Mouse (Mus musculus) large intestine, adult 2 months (tissue): ENCODE data around the gene Dock11. TPM values are rescaled to one million over a fixed set of nuclear protein-coding genes. Genes with fewer than 3 reads are reported as not detected.

ENCODE experiments used
- DNase-seq: peaks from one replicate; pipeline ENCODE4 v3.0.0-alpha.2; 2012; ENCODE audit warnings: low read depth, low spot score
- WGBS: fragments of 180-500 bp; shearing (Covaris S2); methylation state at CpG from one replicate; pipeline ENCODE4 v1.1.7; 2018; 5-methylcytosine and 5-hydroxymethylcytosine counted together
- polyA plus RNA-seq: library from polyadenylated mRNA; depleted of rRNA; stranded (reverse); fragments of >200 nt; gene quantifications from 2 replicates; pipeline ENCODE4 v1.2.3, GENCODE M21; 2012

The Dock11 gene
- polyA plus RNA-seq, 1 experiment, result 1.8 TPM

DNA sequence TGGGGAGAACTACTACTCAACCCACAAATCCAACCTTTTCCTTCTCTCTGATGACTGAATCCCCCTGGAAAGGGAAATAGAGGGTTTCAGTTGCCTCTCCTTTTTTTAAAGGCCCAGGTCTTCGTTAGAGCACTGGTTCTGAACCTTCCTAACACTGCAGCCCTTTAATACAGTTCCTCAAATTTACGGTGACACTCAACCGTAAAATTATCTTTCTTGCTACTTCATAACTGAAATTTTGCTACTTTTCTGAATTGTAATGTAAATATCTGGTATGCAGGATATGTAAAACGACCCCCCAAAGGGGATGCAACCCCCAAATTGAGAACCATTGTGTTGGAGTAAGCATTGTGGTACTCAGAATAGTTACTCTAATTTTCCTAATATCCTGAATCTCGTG, 49.5 kb downstream of the Dock11 start:
- no peak for DNase-seq
- 74% methylated on average over 5 of the region's 5 CpGs for WGBS

DNA sequence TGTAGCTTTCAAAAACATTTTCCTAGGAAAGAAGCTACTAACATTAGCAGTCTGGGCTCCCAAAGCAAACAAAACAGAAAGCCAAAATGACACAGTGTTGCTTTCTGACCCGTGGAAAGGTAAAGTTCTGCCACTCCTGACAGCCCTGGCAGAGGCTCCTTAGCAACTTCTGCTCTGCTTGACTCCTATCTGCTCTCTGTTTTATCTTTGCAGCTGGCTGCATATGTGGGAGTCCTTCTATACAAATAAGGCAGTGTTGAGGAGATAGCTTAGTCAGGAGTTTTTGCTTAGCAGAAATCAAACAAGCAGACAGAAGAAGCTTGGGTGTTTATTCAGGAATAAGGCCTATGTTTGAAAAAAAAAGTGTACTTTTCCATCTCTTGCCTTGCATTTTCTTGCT, 57.8 kb downstream of the Dock11 start:
- no peak for DNase-seq
- WGBS, result 55% methylated on average over 1 of the region's 1 CpGs

DNA sequence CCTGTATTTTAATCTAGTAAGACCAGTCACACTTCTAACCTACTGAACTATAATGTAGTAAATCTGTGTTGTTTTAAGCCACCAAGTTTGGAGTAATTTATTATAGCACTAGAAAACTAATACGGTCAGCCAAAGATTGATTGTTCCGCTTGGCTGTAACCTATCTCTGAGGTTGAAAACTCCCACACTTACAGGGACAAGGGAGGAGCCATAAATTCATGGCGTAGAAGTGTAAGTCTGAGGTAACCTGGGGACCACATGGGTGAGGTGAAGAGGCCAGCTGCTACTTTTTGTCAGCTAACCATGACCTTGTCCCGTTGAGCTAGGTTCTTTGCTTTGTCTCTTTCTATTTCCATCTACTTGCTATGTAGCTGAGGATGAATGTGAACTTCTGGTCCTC, 61.5 kb downstream of the Dock11 start:
- no peak for DNase-seq
- 90% methylated on average over 4 of the region's 4 CpGs for WGBS

DNA sequence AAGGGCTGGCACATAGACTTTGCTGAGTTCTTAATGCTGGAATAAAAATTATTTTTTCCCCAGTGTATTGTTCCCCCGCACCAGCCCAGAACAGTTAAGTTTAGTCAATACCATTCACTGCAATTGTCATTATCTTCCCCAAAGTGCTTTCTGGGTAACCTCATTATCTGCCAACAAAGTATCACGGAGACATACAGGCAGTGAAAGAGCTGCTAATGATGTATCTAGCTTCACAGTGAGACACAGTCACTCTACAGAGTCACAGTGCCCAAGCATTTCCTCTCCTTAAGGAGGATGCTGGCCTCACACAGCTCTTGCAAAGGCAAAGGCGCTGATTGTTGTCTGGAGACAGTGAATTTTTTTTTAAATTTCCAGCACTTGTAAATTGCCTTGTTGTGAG, 63.3 kb downstream of the Dock11 start:
- 80% methylated on average over 3 of the region's 3 CpGs for WGBS
- no peak for DNase-seq

DNA sequence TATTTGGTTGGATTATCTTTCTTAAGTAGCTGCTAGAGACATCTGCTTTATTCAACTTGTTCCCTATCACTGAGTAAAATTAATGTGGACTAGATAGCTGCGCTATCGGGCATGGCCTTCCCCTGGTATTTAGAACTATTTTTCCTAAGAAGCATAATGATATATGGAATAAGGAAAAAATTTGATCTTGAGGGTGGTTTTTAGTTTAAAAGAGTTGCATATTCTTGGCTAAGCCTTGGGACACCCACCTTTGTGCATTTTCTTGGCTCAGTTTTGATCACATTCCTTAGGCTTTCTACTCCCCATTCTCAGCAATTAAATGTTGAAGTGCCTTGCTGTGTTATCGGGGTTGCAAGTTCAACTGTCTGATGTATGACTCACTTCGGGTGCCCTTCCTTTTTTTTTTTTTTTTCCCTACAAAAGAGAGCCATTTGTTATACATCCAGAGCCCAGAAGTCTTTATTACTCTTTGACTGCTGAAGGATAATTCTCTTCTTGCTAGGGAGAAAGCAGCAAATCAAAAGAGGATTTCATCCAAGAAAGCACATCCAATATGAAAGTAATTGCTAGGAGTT, 64.0 kb downstream of the Dock11 start:
- no peak for DNase-seq
- 61% methylated on average over 4 of the region's 4 CpGs for WGBS

DNA sequence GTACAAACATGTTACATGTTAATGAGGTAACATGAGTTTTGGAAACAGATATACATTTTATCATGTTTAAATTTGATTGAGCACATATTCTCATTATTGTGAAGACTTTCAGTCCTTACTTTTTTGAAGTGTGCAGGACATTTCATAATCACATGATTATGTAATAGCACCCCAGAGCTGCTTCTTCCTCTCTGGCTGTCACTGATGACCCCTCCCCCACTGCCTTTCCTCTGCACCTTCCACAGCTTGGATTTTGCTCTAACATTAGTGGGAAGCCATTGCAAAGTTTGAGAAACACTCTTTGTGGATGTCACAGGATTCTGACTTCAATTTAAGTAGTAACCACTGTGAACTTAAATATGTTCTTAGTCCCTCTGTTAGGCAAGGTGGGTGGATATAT, 67.6 kb downstream of the Dock11 start:
- DNase-seq, result no peak

DNA sequence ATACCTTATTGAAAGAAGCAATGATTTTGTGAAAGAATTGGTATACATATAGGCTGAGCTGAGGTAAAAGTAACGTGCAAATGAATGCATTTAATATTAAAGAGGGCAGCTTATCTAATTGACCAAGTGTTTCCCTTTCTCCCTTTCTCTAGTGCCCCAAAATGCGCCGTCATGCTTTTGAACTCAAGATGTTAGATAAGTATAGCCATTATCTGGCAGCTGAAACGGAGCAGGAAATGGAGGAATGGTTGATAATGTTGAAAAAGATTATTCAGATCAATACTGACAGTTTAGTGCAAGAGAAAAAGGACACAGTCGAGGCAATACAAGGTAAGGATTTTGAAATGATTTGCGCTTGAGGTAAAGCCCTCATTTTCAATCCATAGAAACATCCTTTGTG, 74.5 kb downstream of the Dock11 start:
- 82% methylated on average over 6 of the region's 6 CpGs for WGBS
- no peak for DNase-seq

DNA sequence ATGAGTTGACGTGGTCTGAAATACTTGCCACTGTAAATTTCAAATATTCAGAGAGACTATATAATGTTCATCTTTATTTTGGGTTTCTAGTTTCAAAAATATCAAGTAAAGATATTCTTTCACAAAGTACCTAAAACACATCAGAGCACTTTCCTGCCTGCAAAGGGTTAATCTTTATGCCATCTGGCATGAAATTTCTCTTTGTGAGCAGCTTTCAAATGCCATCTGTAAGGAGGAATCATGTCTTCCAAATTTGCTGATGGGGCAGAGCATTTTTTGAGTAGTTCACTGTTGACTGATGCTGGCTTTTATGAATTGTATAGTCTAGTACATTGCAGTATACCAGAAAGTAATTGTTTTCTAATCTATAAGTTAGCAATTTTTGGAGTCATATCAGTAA, 80.6 kb downstream of the Dock11 start:
- WGBS, result 94% methylated on average over 1 of the region's 1 CpGs

DNA sequence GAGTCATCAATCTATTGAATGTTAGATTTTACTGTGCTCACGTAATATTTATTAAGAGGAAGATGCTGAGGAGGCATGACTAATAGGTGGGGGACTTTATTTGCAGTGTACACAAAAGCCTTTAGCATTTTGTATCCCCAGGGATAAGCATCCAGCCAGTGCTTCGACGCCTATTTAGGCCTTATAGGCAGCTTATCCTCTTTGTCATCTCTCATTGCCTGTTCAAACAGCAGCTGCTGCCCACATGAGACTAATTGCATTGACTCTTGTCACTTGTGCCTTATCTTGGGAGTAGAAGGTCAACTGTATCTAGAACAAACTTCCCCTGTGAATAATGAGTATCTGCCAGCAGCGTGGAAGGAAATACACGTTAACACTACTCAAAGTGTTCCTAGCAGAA, 88.0 kb downstream of the Dock11 start:
- WGBS, result 61% methylated on average over 5 of the region's 5 CpGs
- DNase-seq, result no peak

More for the DNA sequence above, 80.6 kb downstream of the Dock11 start:
- no peak for DNase-seq

DNA sequence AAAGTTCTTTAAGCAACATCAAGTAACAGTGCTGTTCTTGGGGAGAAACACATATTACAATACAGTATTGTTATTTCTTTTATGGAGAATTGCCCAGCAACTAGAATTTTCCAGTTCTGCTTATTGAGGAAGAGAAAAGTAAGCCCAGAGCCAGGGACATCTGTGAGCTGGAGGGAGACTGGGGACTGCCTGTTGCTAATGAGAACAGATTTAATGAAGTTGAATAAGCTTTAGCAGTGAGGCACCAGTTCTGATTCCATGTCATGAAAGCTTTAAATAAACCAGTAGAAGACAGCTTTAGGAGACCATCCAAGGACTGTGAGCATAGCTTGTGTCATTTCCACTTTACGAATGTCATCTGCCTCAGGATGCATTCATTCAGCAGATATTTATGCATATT, 99.3 kb downstream of the Dock11 start:
- DNase-seq, result no peak
- 94% methylated on average over 1 of the region's 1 CpGs for whole genome bisulfite sequencing

DNA sequence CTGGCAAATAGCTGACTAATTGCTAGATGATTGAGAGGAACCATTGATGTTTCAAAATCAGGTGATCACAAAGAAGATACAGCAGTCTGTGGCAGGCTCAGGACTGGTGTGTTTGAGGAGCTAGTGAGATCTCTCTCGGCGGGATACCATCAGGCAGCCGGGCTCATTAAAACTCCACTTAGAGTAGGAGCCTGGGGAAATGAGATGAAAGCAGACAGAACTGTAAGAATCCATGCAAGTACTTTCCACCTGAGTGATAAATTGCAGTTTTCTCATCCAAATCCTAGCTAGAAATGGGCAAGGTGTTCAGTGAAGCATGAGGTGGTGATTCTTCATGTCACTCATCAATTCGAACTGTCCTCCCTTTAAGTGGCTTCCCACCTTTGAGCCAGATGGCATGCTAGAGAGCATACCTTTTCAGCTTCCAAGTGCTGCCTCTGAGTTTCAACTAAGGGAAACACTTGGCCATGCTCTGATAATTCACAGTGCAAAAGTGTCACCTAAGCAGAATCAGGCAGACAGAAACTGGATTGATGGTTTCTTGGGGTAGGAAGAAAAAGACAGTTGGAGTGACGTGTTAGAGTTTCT, 102.0 kb downstream of the Dock11 start:
- no peak for DNase-seq
- WGBS, result 89% methylated on average over 5 of the region's 5 CpGs

DNA sequence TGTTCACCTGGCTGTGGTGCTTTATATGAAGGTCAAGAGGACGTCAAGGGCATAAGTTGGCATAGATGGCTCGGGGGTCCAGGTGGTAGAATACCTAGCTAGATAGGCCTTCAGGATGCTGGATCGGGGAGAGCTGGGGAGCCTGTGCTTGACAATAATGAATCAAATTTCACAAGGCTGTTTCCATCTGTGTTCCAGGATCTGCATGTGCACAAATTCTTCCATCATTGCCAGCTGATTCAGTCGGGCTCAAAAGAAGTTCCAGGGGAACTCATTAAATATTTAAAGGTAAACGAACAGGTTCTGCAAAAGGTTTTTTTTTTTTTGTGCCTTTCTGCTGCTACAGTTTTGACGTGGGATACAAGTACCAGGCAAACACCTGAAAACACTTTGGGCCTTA, 105.6 kb downstream of the Dock11 start:
- no peak for DNase-seq
- 75% methylated on average over 6 of the region's 6 CpGs for WGBS

DNA sequence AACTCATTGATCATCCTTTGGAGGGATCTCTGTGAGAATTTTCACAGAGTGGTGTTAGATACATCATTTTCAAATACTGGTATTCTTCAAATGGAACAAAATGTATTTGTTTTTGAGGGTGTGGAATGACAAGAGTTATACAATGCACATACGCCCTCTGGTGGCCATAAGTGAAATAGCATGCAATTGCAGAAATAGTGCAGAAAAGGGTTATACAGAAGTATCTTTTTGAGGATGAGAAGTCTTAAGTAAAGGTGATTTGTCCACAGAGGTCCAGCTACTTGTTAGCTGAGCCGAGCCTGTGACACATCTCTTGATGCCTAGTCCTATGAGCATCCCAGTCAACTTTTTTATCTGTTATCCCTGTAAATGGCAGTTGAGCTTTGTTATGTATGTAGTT, 108.4 kb downstream of the Dock11 start:
- DNase-seq, result no peak
- 18% methylated on average over 2 of the region's 2 CpGs for WGBS

DNA sequence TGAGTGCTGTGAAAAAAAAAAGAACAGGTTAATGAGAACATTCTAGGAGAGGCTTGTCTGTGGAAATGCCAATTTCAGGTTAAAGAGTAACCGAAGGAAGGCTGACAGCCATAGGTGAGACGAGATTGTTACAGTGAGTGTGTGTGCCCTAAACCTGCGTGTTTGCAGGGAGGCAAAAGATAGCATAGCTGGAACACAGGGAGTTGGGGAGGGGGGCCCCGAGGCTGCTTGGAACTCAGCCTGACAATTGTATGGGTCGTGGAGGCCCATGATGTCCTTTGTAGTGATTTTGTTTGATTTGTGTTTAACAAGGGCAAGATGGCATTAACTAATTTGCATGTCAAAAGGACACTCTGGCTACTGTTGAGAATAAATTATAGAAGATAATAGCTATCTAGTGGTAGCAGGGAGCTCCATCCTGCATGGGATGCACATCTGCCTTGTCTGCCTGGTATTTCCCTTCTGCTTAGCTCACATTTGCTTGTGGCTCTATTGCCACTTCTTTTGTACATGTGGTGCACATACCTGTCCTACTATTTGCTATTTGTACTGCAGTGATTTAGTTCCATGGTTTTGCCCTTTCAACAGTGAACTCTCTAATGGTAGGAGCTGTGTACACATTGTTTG, 109.3 kb downstream of the Dock11 start:
- no peak for DNase-seq
- 57% methylated on average over 5 of the region's 5 CpGs for WGBS

DNA sequence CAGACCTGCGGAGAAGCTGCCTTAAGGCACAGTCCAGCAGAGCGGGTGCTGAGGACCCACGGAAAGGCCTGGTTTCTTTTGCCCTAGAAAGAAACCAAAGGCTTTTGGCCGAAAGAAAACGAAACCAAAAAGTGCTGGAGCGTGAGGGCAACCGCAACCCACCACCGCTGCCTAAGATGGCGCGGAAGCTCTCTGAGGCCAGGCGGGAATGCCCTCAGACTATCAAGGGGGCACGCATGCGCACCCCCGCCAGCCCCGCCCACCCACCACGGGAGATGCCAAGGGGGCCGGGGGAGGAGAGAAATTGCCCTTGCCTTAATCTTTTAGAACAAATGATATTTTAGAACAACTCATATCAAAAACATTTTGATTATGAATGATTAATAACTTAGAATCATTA, 137.0 kb downstream of the Dock11 start:
- 91% methylated on average over 17 of the region's 17 CpGs for WGBS

DNA sequence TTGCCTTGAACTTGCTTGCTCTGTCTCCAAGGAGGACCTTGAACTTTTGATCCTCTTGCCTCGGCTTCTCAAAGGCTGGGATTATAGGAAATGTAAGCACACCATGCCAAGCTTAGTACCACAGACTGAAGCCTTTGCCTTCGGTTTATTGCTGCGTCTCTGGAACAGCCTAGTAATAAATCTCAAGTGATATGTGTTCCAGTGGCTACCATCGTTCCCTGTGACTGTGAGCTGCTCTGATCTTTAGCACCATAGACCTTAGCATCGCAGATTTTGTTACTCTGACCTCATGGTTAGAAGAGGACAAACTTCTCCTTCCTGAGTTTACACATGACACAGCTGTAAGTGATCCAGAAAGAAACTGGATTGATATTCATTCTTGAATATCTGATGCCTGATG, 142.5 kb downstream of the Dock11 start:
- 33% methylated on average over 5 of the region's 5 CpGs for WGBS
- peak; percentile 37 for DNase-seq

More for the DNA sequence above, 137.0 kb downstream of the Dock11 start:
- DNase-seq, result no peak

DNA sequence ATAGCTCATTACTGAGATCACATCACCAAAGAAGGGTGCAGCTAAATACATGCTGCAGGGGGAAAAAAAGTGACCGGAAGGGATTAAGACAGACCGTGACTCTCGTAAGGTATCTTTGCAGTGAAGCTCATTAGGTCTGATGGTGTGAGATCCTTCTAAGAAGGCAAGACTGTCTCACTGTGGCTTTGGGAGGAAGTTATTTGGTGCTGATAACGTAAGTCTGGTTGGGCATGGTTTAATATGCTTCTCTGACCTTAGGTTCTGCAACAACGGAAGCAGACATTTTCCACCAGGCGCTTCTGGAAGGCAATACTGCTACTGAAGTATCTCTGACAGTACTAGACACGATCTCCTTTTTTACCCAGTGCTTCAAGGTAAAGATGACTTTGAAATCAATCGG, 145.4 kb downstream of the Dock11 start:
- DNase-seq, result no peak
- WGBS, result 90% methylated on average over 8 of the region's 8 CpGs

DNA sequence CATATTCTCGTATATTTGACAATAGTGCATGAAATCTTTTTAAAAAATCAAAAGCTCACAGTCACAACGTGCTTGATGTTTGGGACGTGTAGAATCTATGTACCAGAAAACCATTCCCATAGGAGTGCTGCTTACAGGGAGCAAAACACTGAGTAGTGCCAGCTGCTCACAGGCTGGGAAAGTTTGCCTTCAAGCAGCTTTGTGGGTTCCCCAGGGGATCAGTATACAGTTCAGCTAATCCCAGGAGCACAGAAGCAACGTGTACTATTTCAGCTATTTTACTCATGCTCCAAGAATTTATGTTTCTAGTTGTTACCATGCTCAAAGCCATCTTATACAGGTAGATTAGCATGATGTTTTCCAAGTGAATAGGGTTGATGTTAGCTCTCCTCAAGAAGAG, 157.1 kb downstream of the Dock11 start:
- DNase-seq, result no peak
- 74% methylated on average over 4 of the region's 4 CpGs for WGBS

DNA sequence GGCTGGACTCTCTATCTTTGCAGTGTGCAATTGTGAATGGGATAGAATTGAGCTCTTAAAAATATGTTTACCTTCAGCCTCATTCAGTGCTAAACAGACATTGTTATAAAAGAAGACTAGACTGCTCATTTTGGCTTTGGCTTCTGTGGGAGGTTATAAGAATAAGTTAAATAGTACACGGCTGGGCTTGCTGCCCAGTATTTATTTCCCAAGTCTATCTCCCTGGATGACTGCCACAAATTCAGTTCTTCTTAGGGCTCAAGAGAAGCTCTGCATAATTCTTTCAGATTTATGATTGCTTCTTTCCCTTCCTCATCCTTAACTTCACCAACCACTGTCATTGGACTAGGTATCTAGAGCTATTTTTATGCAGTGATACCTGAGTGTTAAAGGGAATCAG, 158.8 kb downstream of the Dock11 start:
- WGBS, result 18% methylated on average over 1 of the region's 1 CpGs

DNA sequence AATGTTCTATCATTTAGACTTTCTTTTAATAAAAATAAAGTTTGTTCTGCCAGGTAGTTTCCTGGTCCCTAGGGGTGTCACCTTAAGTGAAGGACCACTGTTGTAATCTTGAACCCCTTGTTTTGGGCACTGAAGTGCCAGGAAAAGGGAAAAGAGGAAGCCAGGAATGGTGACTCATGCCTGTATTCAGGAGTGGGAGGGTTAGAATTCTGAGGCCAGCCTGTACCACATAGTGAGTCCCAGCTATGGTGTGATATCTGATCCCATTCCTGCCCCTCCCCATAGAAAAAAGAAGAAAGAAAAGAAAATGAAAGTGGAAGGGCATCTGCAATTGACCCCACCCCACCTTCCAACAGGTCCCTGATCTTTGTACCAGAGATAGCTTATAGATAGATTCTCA, 161.7 kb downstream of the Dock11 start:
- no peak for DNase-seq

More for the DNA sequence above, 158.8 kb downstream of the Dock11 start:
- no peak for DNase-seq

DNA sequence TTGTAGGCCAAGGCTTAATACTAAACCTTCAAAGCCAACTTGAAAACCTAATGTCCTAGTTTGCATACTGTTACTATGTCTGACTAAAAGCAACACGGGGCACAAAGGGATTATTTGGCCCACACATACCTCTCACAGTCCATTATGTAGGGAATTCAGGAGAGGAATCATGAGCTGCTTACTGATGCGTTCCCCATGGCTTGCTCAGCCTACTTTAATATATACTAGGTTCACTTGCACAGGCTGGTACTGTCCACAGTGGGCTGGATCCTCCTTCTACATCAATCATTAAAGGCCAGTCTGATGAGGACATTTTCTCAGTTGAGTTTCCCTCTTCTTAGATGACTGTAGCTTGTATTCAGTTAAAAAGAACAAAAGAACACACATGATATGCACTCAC, 185.4 kb downstream of the Dock11 start:
- WGBS, result 83% methylated on average over 2 of the region's 2 CpGs
- DNase-seq, result no peak

DNA sequence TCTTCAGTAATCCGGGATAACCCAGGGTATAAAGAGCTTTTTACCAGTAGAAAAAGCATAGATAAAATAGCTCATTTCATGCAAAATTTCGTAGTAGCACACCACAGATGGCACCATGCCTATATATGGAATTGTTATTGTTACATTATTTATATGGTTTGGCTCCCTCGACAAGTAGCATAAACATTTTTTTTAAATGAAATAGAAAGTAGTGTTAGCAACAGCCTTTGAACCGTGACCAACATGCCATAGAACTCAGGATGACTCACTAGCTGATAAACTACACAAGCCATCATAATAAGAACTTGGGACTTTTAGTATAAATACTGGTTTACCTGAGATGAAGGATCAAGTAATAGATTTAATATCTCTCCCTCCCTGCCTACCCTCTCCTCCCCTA, 188.5 kb downstream of the Dock11 start:
- DNase-seq, result no peak
- WGBS, result 41% methylated on average over 4 of the region's 4 CpGs
